Mouse (Mus musculus): ENCODE measurements around the gene Dusp22.

Dusp22 gene

DNA sequence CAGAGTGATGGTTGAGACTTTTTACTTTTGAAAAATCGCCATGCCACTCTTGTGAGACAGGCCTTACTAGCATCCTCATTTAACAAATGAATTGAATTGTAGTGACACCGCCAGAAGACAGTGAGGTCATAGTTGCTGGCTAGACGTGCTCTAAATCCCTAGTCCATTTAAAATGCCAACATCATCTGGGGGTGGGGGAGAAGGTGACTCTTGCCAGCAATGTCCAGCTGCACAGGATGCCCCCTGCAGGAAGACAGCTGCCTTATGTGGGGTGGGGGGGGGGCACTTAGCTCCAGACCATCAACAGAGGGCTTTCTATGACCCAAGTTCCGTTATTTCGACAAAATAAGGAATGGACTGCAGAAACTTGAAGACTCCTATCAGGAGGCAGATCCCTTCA is 56.8 kb downstream of the Dusp22 start:
- DNase-seq (ENCODE audit: low spot score): no peak

- DNase-seq (ENCODE audit: low spot score): no peak
Observed at GRCm38 (mm10) chr13:30722601-30723000, 62.8 kb downstream of the Dusp22 start.

- DNase-seq (ENCODE audit: low spot score): no peak
Observed at GRCm38 (mm10) chr13:30723258-30723657, 63.5 kb downstream of the Dusp22 start.

DNA sequence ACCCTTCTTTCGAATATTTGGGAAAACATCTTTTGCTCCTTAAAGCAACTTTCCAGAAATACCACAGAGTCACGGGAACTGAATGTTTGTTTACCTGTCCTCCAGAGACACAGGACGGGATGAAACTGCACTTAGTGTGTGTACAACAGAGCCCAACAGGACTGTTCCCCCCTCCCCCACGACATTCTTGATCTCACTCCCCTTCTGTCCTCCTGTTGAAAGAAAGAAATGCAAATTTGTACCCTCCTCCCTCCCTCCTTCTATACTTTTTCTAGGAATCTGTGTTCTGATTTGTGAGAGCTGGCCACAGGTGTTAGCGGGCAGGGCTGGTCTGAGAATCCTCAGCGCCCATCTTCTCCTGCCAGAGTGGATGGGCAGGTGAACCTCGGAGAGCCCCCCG is 64.1 kb downstream of the Dusp22 start:
- no peak for DNase-seq (ENCODE audit: low spot score)

GRCm38 (mm10) chr13:30724691-30725271 is 65.0 kb downstream of the Dusp22 start:
- DNase-seq (ENCODE audit: low spot score): peak; percentile 21

DNA sequence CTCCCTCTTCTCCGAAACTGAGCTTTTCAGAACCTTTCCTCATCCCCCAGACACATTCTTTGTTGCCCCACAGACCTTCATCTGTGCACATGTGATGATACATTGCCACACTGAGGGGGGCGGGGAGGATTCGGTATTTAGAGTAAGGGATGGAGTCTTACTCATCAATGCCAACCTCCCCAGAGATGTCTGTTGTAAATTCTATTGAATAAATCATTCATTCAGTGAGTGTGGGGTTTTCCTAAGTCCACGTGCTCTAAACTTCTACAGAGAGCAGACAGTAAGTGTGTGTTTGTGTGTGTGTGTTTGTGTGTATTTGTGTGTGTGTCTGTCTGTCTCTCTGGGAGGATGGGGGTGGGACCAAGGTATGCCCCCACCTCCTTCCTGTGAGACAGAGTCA is 67.1 kb downstream of the Dusp22 start:
- DNase-seq (ENCODE audit: low spot score): no peak

DNA sequence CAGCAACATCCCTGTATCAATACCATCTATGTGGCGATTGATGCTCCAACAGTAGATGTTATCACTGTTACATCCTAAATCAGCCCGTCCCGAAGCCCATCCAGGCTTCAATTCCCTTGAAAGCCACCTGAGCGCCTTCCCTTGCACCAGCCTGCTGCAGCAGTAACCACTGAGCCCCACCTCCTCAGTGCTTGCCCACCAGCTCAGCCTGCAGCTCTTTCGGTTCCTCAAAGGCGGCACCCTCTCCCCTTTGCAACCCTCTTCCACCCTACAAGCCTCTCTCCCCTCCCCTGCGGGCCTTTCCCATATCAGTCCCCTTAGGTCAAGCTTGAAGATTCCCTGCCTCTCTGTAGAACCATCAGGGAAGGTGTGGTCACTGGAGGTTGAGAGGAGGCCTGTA is 68.4 kb downstream of the Dusp22 start:
- no peak for DNase-seq (ENCODE audit: low spot score)

DNA sequence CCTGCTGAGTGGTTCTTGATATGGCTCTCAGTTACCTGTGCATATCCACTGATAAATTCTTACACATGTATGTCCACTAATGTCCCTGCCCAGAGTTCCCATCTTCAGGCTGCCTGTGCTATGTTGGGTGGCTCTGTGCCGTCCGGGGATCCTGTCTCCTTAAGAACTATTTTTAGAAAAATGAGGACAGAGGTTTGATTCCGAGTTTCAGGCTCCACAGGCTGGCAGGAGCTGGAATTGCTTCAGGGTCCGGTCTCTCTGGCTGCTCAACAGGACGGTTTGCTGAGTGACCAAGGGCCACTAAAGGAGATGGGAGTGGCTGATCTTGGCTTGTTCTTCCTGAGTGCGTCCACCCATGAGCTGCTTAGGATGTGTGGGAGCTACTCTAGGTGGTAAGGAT is 69.4 kb downstream of the Dusp22 start:
- DNase-seq (ENCODE audit: low spot score): no peak

GRCm38 (mm10) chr13:30730104-30730793 is 70.5 kb downstream of the Dusp22 start:
- no peak for DNase-seq (ENCODE audit: low spot score)

- DNase-seq (ENCODE audit: low spot score): no peak
Observed at GRCm38 (mm10) chr13:30732709-30733445, 73.1 kb downstream of the Dusp22 start.

GRCm38 (mm10) chr13:30736721-30737120 is 76.9 kb downstream of the Dusp22 start:
- DNase-seq (ENCODE audit: low spot score): no peak

GRCm38 (mm10) chr13:30737257-30737656 is 77.5 kb downstream of the Dusp22 start:
- no peak for DNase-seq (ENCODE audit: low spot score)

DNA sequence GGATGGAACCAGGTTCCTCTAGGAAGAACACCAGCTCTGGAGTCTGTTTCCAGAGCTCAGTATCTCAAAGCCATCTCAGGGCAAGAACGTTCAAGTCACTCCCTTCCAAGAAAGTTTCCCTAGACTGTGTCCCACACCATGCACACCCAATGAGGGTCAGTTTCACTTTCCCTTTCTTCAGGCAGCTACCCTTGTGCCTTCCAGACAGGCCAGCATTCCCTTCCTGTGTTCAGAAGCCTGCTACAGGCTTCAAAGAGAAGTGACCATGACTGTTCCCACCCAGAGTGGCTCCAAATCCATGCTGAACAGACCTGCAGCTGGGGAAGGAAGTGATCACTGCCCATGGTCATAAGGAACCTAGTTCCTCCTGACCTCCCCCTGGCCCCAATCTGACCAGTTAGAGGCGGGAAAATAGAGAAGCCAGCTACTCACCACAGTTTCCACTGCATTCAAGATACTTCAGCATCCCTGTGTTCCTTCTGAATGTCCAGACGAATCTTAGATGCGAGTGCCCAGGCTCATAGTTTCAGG is 78.6 kb downstream of the Dusp22 start:
- DNase-seq (ENCODE audit: low spot score): no peak

DNA sequence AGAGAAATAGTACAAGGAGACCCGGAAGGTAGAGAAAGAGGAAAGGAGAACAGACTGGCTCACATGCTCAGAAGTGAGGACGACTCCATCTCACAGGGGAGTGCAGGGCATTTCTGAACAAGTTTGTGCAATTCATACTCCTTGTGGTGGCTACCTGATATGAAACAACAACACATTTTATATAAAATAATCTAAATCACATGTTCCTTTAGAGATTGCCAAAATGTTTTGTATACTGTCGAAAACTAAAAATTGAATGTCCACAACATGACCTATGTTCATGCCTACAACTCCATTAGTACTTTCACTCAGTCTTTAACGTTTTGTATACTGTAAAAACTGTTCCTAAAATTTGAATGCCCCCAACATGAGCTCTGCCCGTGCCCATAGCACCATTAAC is 81.4 kb downstream of the Dusp22 start:
- no peak for DNase-seq (ENCODE audit: low spot score)

DNA sequence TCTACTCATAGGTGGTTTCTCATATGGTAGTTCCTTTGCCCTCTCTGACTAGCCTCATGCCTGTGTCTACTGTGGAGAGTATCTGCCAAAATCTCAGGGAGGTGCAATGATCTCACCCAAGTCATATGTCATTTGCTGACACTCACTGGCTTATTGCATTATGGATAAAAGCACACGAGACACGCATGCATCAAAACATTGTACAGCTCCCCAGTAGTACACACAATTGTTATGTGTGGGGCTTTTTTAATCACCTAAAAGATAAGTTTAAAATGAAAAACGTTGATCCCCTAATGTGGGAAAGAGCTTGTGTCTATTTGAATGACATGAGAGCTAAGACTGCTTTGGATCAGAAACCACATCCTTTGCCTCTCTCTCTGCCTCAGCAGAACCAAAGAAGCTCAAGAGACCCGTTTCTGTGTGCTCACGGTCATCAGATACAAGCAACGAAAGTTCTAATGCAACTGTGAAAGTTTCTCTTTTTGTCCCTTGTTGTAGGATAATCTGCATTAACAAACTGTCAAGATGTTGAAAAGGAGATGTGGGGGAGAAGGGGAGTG is 82.7 kb downstream of the Dusp22 start:
- DNase-seq (ENCODE audit: low spot score): no peak

- no peak for DNase-seq (ENCODE audit: low spot score)
Observed at GRCm38 (mm10) chr13:30745121-30745520, 85.3 kb downstream of the Dusp22 start.

GRCm38 (mm10) chr13:30747068-30747467 is 87.3 kb downstream of the Dusp22 start:
- DNase-seq (ENCODE audit: low spot score): no peak

GRCm38 (mm10) chr13:30747504-30747903 is 87.7 kb downstream of the Dusp22 start:
- no peak for DNase-seq (ENCODE audit: low spot score)

DNA sequence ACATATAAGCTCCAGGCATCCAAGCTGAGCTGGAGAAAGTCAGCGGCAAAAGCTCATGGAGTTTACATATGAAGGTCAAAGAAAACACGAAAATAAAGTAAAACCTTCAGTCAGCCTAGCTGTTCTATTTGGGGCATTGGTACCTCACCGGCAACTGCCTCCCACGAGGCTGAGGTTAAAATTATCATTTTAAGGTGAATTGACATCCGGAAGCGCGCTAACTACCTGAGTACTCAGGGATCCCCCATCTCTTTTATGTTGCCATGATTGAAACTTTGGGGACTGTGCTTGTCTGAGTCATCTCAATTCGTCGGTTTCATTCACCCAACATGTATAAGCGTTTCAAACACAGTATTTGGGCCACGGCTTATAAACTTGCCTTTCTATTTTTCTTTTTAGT is 88.5 kb downstream of the Dusp22 start:
- DNase-seq (ENCODE audit: low spot score): no peak

GRCm38 (mm10) chr13:30749021-30749556 is 89.3 kb downstream of the Dusp22 start, which contains the start of gene Irf4:
Irf4 (plus strand) TSS chr13:30749226.
- no peak for DNase-seq (ENCODE audit: low spot score)

DNA sequence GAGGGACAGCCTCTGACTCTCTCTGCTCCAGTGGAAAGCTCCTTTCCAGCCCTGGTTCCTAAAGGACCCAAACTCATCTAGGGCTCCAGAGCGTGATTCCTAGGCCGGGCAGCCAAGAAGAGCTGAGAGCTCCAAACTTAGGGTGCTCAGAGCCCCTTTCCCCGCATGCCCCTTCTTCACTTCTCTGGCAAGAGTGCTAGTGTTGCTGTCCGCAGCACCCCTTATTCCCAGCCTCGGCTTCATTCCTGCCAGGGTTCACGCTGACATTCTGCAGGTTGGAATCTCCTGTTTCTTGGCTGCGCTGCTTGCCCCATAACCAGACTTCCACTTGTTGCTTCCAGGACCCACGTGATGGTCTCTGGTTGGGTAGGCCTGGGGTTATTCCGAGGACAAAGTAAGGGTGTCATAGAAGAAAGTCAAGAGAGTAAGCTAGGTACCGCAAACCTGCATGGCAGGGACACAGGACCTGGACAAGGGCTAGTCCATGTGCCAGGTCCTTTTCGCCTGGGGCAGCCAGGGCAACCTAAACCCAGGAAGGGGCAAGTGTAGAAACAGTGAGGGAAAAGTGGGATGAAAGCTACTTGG is 89.8 kb downstream of the Dusp22 start:
- no peak for DNase-seq (ENCODE audit: low spot score)

Measured in MN1 (cell line).